8 mouse cellular contexts compared by ENCODE assay signal in the genomic region with DNA sequence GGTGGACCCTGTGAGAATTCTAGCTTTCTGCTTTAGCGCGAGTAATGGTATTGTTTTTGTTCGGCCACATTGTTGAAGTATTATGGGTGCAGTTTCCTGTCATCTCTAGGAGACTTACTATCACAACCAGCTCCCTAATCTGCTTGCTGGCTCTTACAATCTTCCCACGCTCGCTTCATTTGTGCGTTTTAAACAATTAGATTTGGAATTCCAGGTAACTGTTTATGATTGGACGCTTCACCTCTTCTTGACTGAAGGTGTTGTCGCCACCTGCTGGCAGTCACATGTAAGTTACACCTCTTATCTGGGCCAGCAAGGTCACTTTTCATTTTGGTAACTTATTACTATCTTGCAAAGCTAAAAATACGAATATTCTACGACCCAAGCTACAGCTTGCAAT.
A peak's percentile ranks its signal among the peaks of the same experiment; 100 is the strongest.
DNase-seq lines count a peak whose midpoint lies in the region; ATAC-seq lines count a peak whose summit lies in the region.

No protein-coding gene starts in this region.

- WGBS in forebrain, embryonic 13.5 days: 12% methylated on average over 10 of the region's 10 CpGs

- peak overlapping the region; percentile 45 for H3K4me2 ChIP-seq in forebrain, embryonic 13.5 days

- no peaks in the 10 kb centered on the region for H3K27me3 ChIP-seq in forebrain, embryonic 13.5 days

- H3K27ac ChIP-seq in forebrain, embryonic 13.5 days: no peak overlapping the region

- peak; percentile 54 for DNase-seq in urinary bladder, postnatal 25 days (ENCODE audit: low spot score)
- DNase-seq in urinary bladder, adult 2 months (ENCODE audit: low spot score): no peak
- peak; percentile 71 for DNase-seq in induced T-regulatory cell, adult 2 months (ENCODE audit: low read depth)
- peak; percentile 53 for DNase-seq in left cerebral cortex, postnatal 4 days
- DNase-seq in naive thymus-derived CD4-positive, alpha-beta T cell, adult 2 months (ENCODE audit: low read depth): peak; percentile 69
- DNase-seq in yolk sac, embryonic 10.5 days (ENCODE audit: low spot score): peak; percentile 14

- peak overlapping the region; percentile 20 for H3K4me3 ChIP-seq in forebrain, embryonic 13.5 days

- intact Hi-C loops in left cerebral cortex, postnatal 4 days (cut with DNase I): loop anchor here (5.0 to 10.0 kb wide), 3 partner anchors 145 to 177 kb away; no protein-coding TSS in a partner anchor

- H3K9ac ChIP-seq in forebrain, embryonic 13.5 days: no peak overlapping the region

- no peaks in the 10 kb centered on the region for H3K36me3 ChIP-seq in forebrain, embryonic 13.5 days (ENCODE audit: poor library complexity, severe bottlenecking)

- 0 out of 2 replicates have a peak, but pooled peaks have one; percentile 28 for ATAC-seq in cerebellum, adult (ENCODE audit: insufficient number of reproducible peaks, low FRiP score, low TSS enrichment)
- ATAC-seq in forebrain, embryonic 13.5 days: peak; percentile 61

- no peaks in the 10 kb centered on the region for H3K9me3 ChIP-seq in forebrain, embryonic 13.5 days (replicated peaks)

- H3K4me1 ChIP-seq in forebrain, embryonic 13.5 days: peaks cover 3% of the 10 kb centered on the region; the same call in 1 of the 2 replicates
